Mouse (Mus musculus) limb, embryonic 13.5 days (tissue): ENCODE measurements at regions not wholly inside any gene's neighbourhood (a gene's known extent, or its start where the extent isn't known, plus 50 kb on each side); places are given as distances from the start of the nearest gene placed in this dataset.
A peak's percentile ranks its signal among the peaks of the same experiment; 100 is the strongest.

ENCODE experiments used
- ATAC-seq: fragments of 200-750 bp; cut with Nextera tagmentation; 2 replicates; pipeline ENCODE4 v1.8.0; 2017; ENCODE audit warnings: low read depth, moderate number of reproducible peaks, moderate TSS enrichment; ENCODE audit not compliant: low FRiP score
- H3K27ac ChIP-seq: fragments of 300-500 bp; sonication (generic); 2 replicates; pipeline ENCODE4 v1.5.1; 2015; ENCODE audit warnings: inconsistent platforms, mild to moderate bottlenecking, moderate library complexity
- H3K27me3 ChIP-seq: fragments of 300-500 bp; sonication (generic); 2 replicates; pipeline ENCODE4 v1.6.1; 2015; ENCODE audit warnings: mild to moderate bottlenecking, inconsistent platforms
- H3K36me3 ChIP-seq: fragments of 300-500 bp; sonication (generic); 2 replicates; pipeline ENCODE4 v1.6.1; 2015; ENCODE audit warnings: inconsistent platforms, mild to moderate bottlenecking, moderate library complexity
- H3K4me1 ChIP-seq: fragments of 300-500 bp; sonication (generic); 2 replicates; pipeline ENCODE4 v1.6.1; 2015; ENCODE audit warnings: inconsistent platforms
- H3K4me2 ChIP-seq: fragments of 300-500 bp; sonication (generic); replicated peaks from 2 replicates; pipeline ENCODE4 v1.6.1; 2015; ENCODE audit warnings: inconsistent platforms, mild to moderate bottlenecking, moderate library complexity
- H3K4me3 ChIP-seq: fragments of 300-500 bp; sonication (generic); 2 replicates; pipeline ENCODE4 v1.5.1; 2015; ENCODE audit warnings: moderate library complexity, mild to moderate bottlenecking, inconsistent platforms
- H3K9ac ChIP-seq: fragments of 300-500 bp; sonication (generic); 2 replicates; pipeline ENCODE4 v1.6.1; 2015; ENCODE audit warnings: mild to moderate bottlenecking, inconsistent platforms
- H3K9me3 ChIP-seq: fragments of 300-500 bp; sonication (generic); 2 replicates; pipeline ENCODE4 v1.6.1; 2016; ENCODE audit warnings: inconsistent platforms
- WGBS: fragments of 180-500 bp; shearing (Covaris S2); methylation state at CpG from one replicate; pipeline ENCODE4 v1.1.7; 2015; 5-methylcytosine and 5-hydroxymethylcytosine counted together

GRCm38 (mm10) chr9:22999181-22999580 lies 223.7 kb upstream of the Bmper start:
- peaks cover 13% of the 10 kb centered on the region for H3K4me1 ChIP-seq
- H3K4me2 ChIP-seq = no peak overlapping the region
- no peak overlapping the region for H3K9ac ChIP-seq
- no peak overlapping the region for H3K27ac ChIP-seq
- H3K36me3 ChIP-seq = no peaks in the 10 kb centered on the region
- ATAC-seq = no peak
- 86% methylated on average over 4 of the region's 4 CpGs for WGBS
- no peak overlapping the region for H3K4me3 ChIP-seq
- 0 out of 2 replicates have a peak, but pooled peaks cover 3% of the 10 kb centered on the region for H3K27me3 ChIP-seq
- no peaks in the 10 kb centered on the region for H3K9me3 ChIP-seq

- H3K9me3 ChIP-seq = no peaks in the 10 kb centered on the region
- 87% methylated on average over 3 of the region's 3 CpGs for WGBS
- 0 out of 2 replicates have a peak, but pooled peaks cover 5% of the 10 kb centered on the region for H3K27me3 ChIP-seq
- no peak overlapping the region for H3K4me2 ChIP-seq
- no peak overlapping the region for H3K27ac ChIP-seq
- ATAC-seq = no peak
- no peaks in the 10 kb centered on the region for H3K36me3 ChIP-seq
- H3K4me3 ChIP-seq = no peak overlapping the region
- peaks cover 22% of the 10 kb centered on the region for H3K4me1 ChIP-seq
- H3K9ac ChIP-seq = no peak overlapping the region
Measured at GRCm38 (mm10) chr9:23000200-23000599, 222.7 kb upstream of the Bmper start.

DNA sequence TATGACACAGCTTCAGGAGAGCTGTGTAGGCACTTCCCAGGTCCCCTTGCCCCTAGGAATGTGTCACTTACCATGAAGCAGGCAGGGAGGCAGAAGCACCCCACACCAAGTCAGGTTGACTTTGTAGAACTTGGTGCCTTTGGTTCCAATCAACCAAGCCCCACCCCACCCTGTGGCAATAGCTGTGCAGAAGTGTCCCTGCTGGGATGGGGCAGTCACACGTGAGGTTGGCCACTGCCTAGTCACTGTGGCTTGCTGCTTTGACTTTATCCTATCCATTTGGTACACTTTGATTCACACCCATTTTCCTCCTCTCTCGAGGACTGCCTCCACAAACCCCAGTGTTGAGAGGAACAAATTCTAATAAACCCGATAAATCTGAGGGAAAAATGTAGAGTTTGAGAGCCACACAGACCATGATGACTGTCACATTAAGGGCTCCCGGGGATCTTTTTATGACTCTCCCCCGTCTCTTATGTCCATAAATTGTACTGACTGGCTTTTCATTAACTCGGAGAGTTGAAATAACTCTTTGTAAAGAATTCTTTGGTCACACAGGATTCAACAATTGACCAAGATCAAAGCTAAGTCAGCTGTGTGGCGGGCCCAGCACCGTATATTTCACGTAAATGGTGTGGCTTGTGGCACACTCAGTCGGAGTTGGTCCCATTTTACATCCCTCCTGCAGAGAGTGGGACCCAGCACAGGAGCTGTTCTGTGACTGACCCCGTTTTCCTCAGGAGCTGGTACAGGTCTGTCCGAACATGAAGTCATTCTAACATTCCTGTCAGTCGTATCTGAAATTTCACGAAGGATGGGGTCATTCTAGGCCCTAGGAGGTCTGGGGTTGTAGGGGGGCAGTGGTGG lies 219.4 kb upstream of the Bmper start:
- no peak overlapping the region for H3K9ac ChIP-seq
- no peak overlapping the region for H3K27ac ChIP-seq
- H3K4me1 ChIP-seq = peaks cover 44% of the 10 kb centered on the region
- no peaks in the 10 kb centered on the region for H3K9me3 ChIP-seq
- no peak overlapping the region for H3K4me3 ChIP-seq
- ATAC-seq = no peak
- 45% methylated on average over 14 of the region's 14 CpGs for WGBS
- H3K27me3 ChIP-seq = peaks cover 25% of the 10 kb centered on the region
- H3K4me2 ChIP-seq = no peak overlapping the region
- H3K36me3 ChIP-seq = no peaks in the 10 kb centered on the region

DNA sequence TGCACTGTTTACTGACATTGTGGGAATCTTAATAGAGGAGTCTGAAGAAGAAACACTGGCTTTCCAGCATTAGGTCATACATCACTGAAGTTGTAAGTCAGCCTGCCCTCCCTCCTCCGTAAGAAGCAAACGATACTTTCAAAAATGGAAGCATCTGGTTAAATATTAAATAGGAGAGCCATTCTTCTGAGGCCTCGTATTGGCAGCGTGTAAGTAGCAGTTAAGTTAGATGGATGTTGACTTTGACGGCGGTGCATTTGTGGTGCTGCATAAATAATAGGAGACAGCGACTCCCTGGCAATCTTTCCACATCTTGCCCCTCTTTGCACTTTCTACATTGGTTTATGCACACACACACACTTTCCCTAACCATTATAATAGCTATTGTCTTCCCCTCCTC lies 217.9 kb upstream of the Bmper start:
- H3K4me2 ChIP-seq = 0 out of 2 replicates have a peak overlapping the region, but pooled peaks have one; percentile 19
- no peaks in the 10 kb centered on the region for H3K36me3 ChIP-seq
- ATAC-seq = no peak
- 54% methylated on average over 7 of the region's 7 CpGs for WGBS
- H3K4me3 ChIP-seq = no peak overlapping the region
- no peaks in the 10 kb centered on the region for H3K9me3 ChIP-seq
- H3K4me1 ChIP-seq = peaks cover 57% of the 10 kb centered on the region
- no peak overlapping the region for H3K9ac ChIP-seq
- peaks cover 34% of the 10 kb centered on the region for H3K27me3 ChIP-seq
- H3K27ac ChIP-seq = peak overlapping the region; percentile 33; the same call in 1 of the 2 replicates

GRCm38 (mm10) chr9:23009462-23010183 lies 213.3 kb upstream of the Bmper start:
- no peaks in the 10 kb centered on the region for H3K36me3 ChIP-seq
- H3K27me3 ChIP-seq = peaks cover 31% of the 10 kb centered on the region
- H3K4me1 ChIP-seq = peaks cover 65% of the 10 kb centered on the region
- H3K27ac ChIP-seq = peak overlapping the region; percentile 48
- no peak overlapping the region for H3K9ac ChIP-seq
- 4% methylated on average over 24 of the region's 24 CpGs for WGBS
- H3K4me2 ChIP-seq = peak overlapping the region; percentile 52
- H3K9me3 ChIP-seq = no peaks in the 10 kb centered on the region
- peak; percentile 41 for ATAC-seq
- H3K4me3 ChIP-seq = peak overlapping the region; percentile 12

GRCm38 (mm10) chr9:23011316-23011959 lies 211.4 kb upstream of the Bmper start:
- H3K27ac ChIP-seq = peak overlapping the region; percentile 63
- no peak overlapping the region for H3K9ac ChIP-seq

DNA sequence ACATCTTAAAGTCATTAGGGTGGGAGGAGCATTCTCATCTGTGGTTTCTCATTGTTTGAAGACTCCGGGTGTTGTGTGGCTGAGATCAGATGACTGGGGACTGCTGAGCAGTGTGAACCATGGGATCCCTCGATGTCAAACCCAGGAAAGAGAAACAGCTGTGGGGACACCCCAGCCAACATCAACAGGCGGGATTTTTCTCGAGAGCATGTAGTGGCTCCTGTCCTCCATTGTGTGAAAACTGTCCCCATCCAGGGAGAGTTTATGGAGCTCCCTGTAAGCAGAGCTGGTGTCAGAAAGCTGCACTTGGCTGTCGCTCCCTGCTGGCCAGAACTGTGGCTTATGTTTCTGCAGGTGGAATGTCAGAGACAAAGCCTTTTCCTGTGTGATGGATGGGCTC lies 210.7 kb upstream of the Bmper start:
- ATAC-seq = peak; percentile 20; the same call in 1 of the 2 replicates
- no peak overlapping the region for H3K4me3 ChIP-seq
- peak overlapping the region; percentile 31 for H3K4me2 ChIP-seq
- no peaks in the 10 kb centered on the region for H3K36me3 ChIP-seq
- peaks cover 6% of the 10 kb centered on the region; the same call in 1 of the 2 replicates for H3K9me3 ChIP-seq
- WGBS = 13% methylated on average over 5 of the region's 5 CpGs
- H3K4me1 ChIP-seq = peaks cover 42% of the 10 kb centered on the region
- H3K9ac ChIP-seq = no peak overlapping the region
- H3K27me3 ChIP-seq = peaks cover 21% of the 10 kb centered on the region
- H3K27ac ChIP-seq = no peak overlapping the region

More at GRCm38 (mm10) chr9:23011316-23011959, 211.4 kb upstream of the Bmper start:
- Histone ChIP-seq H3K36me3 (no peaks in the 10 kb centered on the region), H3K4me3 (no peak overlapping the region), H3K4me2 (peak overlapping the region; percentile 31; the same call in 1 of the 2 replicates), H3K27me3 (peaks cover 28% of the 10 kb centered on the region), H3K9me3 (peaks cover 2% of the 10 kb centered on the region; the same call in 1 of the 2 replicates), H3K4me1 (peaks cover 47% of the 10 kb centered on the region)
- peak; percentile 28; the same call in 1 of the 2 replicates for ATAC-seq
- WGBS = 25% methylated on average over 7 of the region's 7 CpGs

- H3K4me3 ChIP-seq = no peak overlapping the region
- H3K36me3 ChIP-seq = no peaks in the 10 kb centered on the region
- H3K4me2 ChIP-seq = no peak overlapping the region
- H3K9me3 ChIP-seq = peaks cover 6% of the 10 kb centered on the region; the same call in 1 of the 2 replicates
- 85% methylated on average over 1 of the region's 1 CpGs for WGBS
- H3K9ac ChIP-seq = no peak overlapping the region
- no peak overlapping the region for H3K27ac ChIP-seq
- ATAC-seq = no peak
- H3K27me3 ChIP-seq = no peaks in the 10 kb centered on the region
- peaks cover 10% of the 10 kb centered on the region for H3K4me1 ChIP-seq
Measured at GRCm38 (mm10) chr9:23016733-23017132, 206.1 kb upstream of the Bmper start.

DNA sequence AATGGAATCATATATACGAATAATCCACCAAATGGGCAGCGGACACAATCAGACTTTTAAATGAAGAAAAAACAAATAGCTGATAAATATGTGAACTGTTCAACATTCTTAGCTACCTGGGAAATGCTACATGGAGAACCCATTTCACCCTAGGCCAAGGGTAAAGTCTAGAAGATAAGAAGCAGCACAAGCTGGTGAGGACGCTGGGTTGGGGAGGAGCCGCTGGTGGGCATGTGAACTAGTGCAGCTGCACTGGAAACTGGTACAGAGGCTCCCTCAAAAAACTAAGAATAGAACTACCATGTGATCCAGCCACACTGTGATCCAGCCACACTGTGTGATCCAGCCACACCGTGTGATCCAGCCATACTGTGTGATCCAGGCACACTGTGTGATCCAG lies 198.8 kb upstream of the Bmper start:
- Histone ChIP-seq H3K9me3 (no peaks in the 10 kb centered on the region), H3K27ac (no peak overlapping the region), H3K9ac (no peak overlapping the region), H3K4me1 (no peaks in the 10 kb centered on the region), H3K4me2 (no peak overlapping the region), H3K27me3 (no peaks in the 10 kb centered on the region), H3K36me3 (no peaks in the 10 kb centered on the region), H3K4me3 (no peak overlapping the region)
- 93% methylated on average over 5 of the region's 5 CpGs for WGBS
- no peak for ATAC-seq

DNA sequence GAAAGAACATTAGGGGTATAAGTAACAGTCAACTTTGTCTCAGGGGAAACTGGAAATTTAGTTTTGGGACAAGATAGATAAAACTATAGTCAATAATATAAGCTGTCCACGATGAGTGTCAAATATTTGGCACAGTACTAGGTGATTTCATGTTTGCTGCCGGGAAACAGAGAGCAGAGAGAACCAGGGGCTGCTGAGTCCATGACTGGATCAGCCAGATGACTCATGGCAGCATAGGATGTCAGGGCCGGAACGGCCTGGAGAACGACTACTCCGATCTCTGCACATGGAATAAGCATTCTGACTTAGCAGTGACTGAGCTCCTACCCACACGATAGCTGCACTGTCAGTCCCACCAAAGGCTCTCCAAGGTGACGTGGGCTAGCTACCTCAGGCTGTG lies 197.6 kb upstream of the Bmper start:
- Histone ChIP-seq H3K36me3 (no peaks in the 10 kb centered on the region), H3K27me3 (no peaks in the 10 kb centered on the region), H3K9me3 (no peaks in the 10 kb centered on the region), H3K4me3 (no peak overlapping the region), H3K4me1 (peaks cover 11% of the 10 kb centered on the region), H3K9ac (no peak overlapping the region), H3K4me2 (no peak overlapping the region), H3K27ac (no peak overlapping the region)
- no peak for ATAC-seq
- whole genome bisulfite sequencing = 85% methylated on average over 8 of the region's 8 CpGs

GRCm38 (mm10) chr9:23027377-23028313 lies 195.2 kb upstream of the Bmper start:
- Histone ChIP-seq H3K4me1 (peaks cover 21% of the 10 kb centered on the region), H3K9me3 (no peaks in the 10 kb centered on the region), H3K4me3 (no peak overlapping the region), H3K36me3 (no peaks in the 10 kb centered on the region), H3K9ac (no peak overlapping the region), H3K27ac (no peak overlapping the region; the same call in 1 of the 2 replicates), H3K4me2 (no peak overlapping the region), H3K27me3 (peaks cover 4% of the 10 kb centered on the region; the same call in 1 of the 2 replicates)
- ATAC-seq = no peak
- WGBS = 64% methylated on average over 9 of the region's 9 CpGs
